Mouse (Mus musculus): ENCODE results near the gene Tnfrsf4. TPM values are rescaled to one million over a fixed set of nuclear protein-coding genes. Genes with fewer than 3 reads are reported as not detected.

The Tnfrsf4 gene
- 0.39 and 0.42 TPM in 2 replicates for polyA plus RNA-seq (2015; fragmentation: Nextera tagmentation; extraction: Ambion mirVana)

DNA sequence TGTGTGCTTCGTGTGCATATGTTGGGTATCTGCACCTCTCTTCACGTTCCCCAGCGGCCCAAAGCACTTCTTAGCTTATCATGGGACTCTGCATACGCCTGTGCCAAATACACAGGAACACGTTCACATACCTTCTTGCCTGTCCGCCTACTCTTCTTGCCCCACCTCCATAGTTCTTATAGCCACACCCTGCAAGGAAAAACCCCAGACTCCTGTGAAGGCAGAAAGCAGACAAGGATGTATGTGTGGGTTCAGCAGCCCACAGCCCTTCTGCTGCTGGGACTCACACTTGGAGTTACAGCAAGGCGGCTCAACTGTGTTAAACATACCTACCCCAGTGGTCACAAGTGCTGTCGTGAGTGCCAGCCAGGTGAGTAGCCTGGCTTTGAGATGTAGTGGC, at the start of gene Tnfrsf4:
Gene Tnfrsf4 (plus strand): TSS at position 207 of the 400 bp plus-strand sequence.
- Histone ChIP-seq H3K4me2 (no peak within 1 kb of the TSS), H3K27ac (no peak within 1 kb of the TSS), H3K27me3 (no peaks in the 10 kb centered on the region), H3K9ac (no peak within 1 kb of the TSS), H3K9me3 (no peaks in the 10 kb centered on the region), H3K36me3 (peaks cover 51% of the 10 kb centered on the region), H3K4me1 (no peaks in the 10 kb centered on the region), H3K4me3 (no peak within 1 kb of the TSS)
- ATAC-seq (ENCODE audit: borderline replicate concordance, extremely low read depth, low FRiP score, low TSS enrichment): no peak
- WGBS: 67% methylated on average over 8 of the region's 8 CpGs

DNA sequence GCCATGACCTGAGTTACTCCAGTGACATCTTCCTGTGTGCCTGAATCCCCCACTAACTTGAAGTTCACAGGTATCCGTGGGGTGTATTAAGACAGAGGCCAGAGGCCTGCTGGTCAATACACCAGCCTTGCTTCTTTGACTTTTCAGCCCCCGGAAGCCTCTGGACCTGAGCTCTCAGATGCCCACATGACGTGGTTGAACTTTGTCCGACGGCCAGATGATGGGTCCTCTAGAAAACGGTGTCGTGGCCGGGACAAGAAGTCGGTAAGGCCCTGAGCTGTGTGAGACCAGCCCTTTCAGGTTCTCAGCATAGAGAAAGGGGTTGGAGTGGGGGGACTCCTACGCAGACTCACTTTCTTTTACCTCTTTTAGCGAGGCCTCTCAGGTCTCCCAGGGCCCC, 49.2 kb upstream of the Tnfrsf4 start:
- peaks cover 19% of the 10 kb centered on the region for H3K4me1 ChIP-seq
- no peak overlapping the region for H3K4me3 ChIP-seq
- peaks cover 17% of the 10 kb centered on the region; the same call in 1 of the 2 replicates for H3K36me3 ChIP-seq
- no peaks in the 10 kb centered on the region for H3K9me3 ChIP-seq
- no peak overlapping the region for H3K27ac ChIP-seq
- 84% methylated on average over 11 of the region's 11 CpGs for WGBS
- H3K4me2 ChIP-seq: no peak overlapping the region
- no peaks in the 10 kb centered on the region for H3K27me3 ChIP-seq
- no peak overlapping the region for H3K9ac ChIP-seq
- ATAC-seq (ENCODE audit: borderline replicate concordance, extremely low read depth, low FRiP score, low TSS enrichment): no peak

DNA sequence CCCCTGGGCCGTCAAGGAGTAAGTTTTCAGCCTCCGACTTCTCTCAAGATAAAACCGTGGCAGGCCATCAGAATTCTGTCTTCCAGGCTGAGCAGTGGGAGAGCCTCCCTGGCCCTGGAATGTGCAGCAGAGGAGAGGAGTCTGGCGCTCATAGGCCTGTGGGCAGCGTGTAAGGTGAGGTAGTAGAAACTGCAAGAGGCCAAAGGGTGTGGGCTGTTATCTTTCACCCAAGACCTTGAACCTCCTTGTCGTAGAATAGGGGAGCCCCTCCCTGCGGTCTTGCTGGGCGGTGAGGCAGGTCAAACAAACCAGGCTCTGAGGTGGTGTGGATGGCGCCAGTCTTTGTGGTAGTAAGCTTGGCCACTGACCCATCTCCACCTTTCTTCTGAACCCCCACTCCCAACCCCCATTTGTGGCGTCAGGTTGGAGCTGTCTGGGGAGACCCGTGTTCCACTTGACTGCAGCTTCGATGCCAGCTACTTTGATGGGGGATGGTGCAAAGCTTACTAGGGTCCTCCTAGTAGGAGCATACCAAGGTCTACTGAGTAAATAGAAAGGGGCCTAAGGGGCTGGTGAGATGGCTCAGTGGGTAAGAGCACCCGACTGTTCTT, 44.5 kb upstream of the Tnfrsf4 start:
- ATAC-seq (ENCODE audit: borderline replicate concordance, extremely low read depth, low FRiP score, low TSS enrichment): no peak
- H3K36me3 ChIP-seq: peaks cover 17% of the 10 kb centered on the region; the same call in 1 of the 2 replicates
- H3K9ac ChIP-seq: no peak overlapping the region
- 66% methylated on average over 13 of the region's 13 CpGs for WGBS
- no peak overlapping the region for H3K4me2 ChIP-seq
- no peaks in the 10 kb centered on the region for H3K4me1 ChIP-seq
- H3K4me3 ChIP-seq: no peak overlapping the region
- H3K27ac ChIP-seq: no peak overlapping the region
- H3K9me3 ChIP-seq: no peaks in the 10 kb centered on the region
- no peaks in the 10 kb centered on the region for H3K27me3 ChIP-seq

DNA sequence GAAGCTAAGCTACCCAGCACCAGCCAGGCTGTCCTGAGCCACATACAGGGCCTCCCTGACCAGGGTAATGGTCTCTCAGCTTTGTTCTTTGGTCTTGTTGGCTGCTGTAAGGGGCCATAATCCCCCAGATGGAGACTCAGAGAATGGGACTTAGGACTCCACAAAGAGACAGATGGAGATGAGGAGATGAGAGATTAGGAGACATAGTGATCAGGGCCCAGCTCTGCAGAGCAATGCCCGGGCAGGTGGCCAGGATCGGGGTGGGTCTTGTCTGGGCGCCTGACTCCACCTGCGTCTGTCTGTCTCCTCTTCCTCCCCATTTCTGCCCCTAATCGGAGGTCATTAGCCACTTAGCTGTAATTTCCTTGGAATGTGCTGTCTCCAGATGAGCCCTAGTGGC, 43.4 kb upstream of the Tnfrsf4 start:
- Histone ChIP-seq H3K4me3 (no peak overlapping the region), H3K27ac (no peak overlapping the region), H3K4me2 (no peak overlapping the region), H3K4me1 (no peaks in the 10 kb centered on the region), H3K36me3 (peaks cover 9% of the 10 kb centered on the region; the same call in 1 of the 2 replicates), H3K9me3 (no peaks in the 10 kb centered on the region), H3K9ac (no peak overlapping the region), H3K27me3 (no peaks in the 10 kb centered on the region)
- WGBS: 84% methylated on average over 5 of the region's 5 CpGs
- ATAC-seq (ENCODE audit: borderline replicate concordance, extremely low read depth, low FRiP score, low TSS enrichment): no peak

DNA sequence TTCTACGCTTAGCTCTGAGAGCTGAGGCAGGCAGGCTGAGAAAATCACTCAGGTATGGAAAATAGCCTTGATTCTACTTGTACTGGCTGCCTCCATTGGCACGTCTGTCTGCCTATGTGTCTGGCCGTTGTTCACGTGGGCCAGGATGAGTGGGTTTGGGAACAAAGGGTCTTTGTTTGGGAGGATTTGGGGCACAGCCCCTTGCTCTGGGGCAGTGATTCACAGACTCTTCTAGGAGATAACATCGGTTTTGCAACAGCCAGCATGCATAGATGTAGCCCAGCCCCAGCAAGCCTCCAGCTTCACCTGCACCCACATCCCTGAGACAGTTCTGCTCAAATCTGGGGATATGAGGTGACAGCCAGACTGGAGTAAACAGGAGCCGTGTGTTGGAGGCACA, 41.0 kb upstream of the Tnfrsf4 start:
- 74% methylated on average over 6 of the region's 6 CpGs for WGBS
- Histone ChIP-seq H3K9ac (no peak overlapping the region), H3K27me3 (no peaks in the 10 kb centered on the region), H3K4me2 (no peak overlapping the region), H3K4me3 (no peak overlapping the region), H3K27ac (no peak overlapping the region), H3K4me1 (no peaks in the 10 kb centered on the region), H3K36me3 (no peaks in the 10 kb centered on the region), H3K9me3 (no peaks in the 10 kb centered on the region)
- ATAC-seq (ENCODE audit: borderline replicate concordance, extremely low read depth, low FRiP score, low TSS enrichment): no peak

DNA sequence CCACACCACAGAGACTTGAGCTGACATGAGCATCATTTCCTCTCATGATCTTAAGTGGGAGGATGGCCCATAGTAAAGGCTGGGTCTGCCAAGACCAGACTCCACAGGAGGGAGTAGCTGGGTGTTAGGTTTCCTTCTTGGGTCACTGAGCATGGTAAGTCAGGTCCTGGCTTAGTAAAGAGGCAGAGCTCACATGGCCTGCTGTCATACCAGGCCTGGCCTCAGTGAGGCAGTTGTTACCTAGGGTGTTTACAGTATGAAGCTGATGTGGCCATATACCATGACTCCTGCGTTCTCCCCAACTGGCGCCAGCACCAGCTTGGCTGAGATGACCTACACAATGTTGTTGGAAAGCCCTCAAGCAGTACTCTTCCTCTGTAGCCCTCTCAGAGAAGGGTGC, 40.4 kb upstream of the Tnfrsf4 start:
- Histone ChIP-seq H3K9me3 (no peaks in the 10 kb centered on the region), H3K27me3 (no peaks in the 10 kb centered on the region), H3K27ac (no peak overlapping the region), H3K9ac (no peak overlapping the region; the same call in 1 of the 2 replicates), H3K4me1 (no peaks in the 10 kb centered on the region), H3K4me2 (no peak overlapping the region), H3K36me3 (no peaks in the 10 kb centered on the region), H3K4me3 (no peak overlapping the region)
- ATAC-seq (ENCODE audit: borderline replicate concordance, extremely low read depth, low FRiP score, low TSS enrichment): no peak
- 74% methylated on average over 2 of the region's 2 CpGs for WGBS

DNA sequence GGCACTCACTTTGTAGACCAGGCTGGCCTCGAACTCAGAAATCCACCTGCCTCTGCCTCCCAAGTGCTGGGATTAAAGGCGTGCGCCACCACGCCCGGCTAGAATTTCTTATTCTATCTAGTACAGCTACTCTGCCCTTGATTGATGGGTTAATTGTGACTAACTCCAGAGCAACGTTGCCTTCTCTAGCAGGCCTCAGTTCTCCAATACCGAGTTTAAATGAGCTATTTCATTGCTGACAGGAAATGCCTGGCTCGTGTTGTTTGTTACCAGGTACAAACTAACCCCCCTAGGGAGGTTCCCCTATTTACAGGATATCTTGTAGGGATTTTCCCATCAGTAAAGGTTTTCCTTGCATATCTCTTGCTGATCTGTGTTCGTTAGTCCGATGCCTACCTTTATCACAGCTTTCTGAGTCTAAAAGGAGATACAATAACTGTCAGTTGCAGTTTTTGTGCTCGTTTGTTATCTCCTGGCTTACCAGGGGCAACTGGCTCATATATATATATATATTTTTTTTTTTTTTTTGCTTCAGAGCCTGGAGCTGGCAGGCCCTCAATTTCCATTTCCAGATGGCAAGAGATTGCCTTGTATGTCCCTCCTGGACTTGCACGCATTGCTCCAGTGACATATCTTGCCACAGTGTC, 32.1 kb upstream of the Tnfrsf4 start:
- ATAC-seq (ENCODE audit: borderline replicate concordance, extremely low read depth, low FRiP score, low TSS enrichment): no peak
- no peak overlapping the region for H3K27ac ChIP-seq
- no peak overlapping the region for H3K4me2 ChIP-seq
- no peak overlapping the region for H3K9ac ChIP-seq
- no peaks in the 10 kb centered on the region for H3K4me1 ChIP-seq
- no peaks in the 10 kb centered on the region for H3K27me3 ChIP-seq
- no peaks in the 10 kb centered on the region for H3K9me3 ChIP-seq
- WGBS: 72% methylated on average over 12 of the region's 12 CpGs
- H3K36me3 ChIP-seq: no peaks in the 10 kb centered on the region
- no peak overlapping the region for H3K4me3 ChIP-seq

DNA sequence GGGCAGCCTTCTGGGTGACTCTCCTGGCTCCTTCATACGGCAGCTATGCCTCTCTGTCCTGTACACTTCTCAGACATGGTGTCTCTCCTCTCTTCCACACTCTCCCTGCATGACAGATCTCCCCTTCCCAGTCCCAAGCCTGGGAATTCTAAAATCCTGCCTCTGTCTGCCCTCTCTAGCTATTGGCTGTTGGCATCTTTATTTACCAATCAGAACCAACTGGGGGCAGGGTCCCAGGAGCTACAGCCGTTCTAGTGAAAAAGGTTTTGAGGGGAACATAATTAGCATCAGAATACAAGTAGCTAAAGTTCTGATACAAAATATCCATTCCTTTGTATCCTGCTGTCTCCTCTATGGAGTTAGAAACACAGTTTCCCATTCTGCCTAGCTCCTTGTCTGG, 29.9 kb upstream of the Tnfrsf4 start:
- Histone ChIP-seq H3K4me1 (no peaks in the 10 kb centered on the region), H3K4me2 (no peak overlapping the region), H3K9me3 (no peaks in the 10 kb centered on the region), H3K27me3 (no peaks in the 10 kb centered on the region), H3K9ac (no peak overlapping the region), H3K4me3 (no peak overlapping the region), H3K36me3 (no peaks in the 10 kb centered on the region), H3K27ac (no peak overlapping the region)
- WGBS: 14% methylated on average over 2 of the region's 2 CpGs
- no peak for ATAC-seq (ENCODE audit: borderline replicate concordance, extremely low read depth, low FRiP score, low TSS enrichment)

DNA sequence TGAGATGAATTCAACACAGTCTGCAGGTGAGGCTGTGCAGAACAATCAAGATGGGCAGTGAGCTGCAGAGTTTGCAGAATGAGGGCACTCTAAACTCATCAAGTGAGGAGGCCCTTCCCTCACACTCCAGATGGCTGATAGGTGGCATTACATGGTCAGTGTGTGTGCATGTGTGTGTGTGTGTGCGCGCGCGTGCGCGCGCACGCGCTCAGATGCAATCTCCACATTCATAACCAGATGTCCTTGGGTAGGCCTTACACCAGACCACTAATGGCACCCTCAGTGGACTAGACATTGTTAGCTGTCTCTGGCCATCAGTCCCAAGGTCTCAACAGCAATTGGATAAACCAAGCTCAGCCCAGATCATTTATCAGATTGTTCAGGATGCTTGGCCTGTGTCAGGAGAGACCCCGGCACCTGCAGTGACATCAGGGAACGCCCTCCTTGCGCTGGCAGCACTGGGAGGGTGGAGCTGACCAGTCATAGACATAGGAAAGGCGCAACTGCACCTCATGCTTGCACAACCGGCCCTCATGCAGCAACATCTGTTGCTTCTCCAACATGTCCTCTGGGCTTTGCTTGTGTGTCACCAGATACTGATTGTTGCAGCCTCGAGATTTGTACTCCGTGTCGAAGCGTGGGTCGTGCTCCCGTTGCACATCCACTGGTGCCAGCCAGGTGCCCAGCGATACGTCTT, 22.3 kb upstream of the Tnfrsf4 start:
- peaks cover 32% of the 10 kb centered on the region for H3K4me1 ChIP-seq
- no peaks in the 10 kb centered on the region for H3K27me3 ChIP-seq
- no peaks in the 10 kb centered on the region for H3K9me3 ChIP-seq
- peak overlapping the region; percentile 79 for H3K9ac ChIP-seq
- peak overlapping the region; percentile 95 for H3K27ac ChIP-seq
- ATAC-seq (ENCODE audit: borderline replicate concordance, extremely low read depth, low FRiP score, low TSS enrichment): no peak
- peaks cover 2% of the 10 kb centered on the region; the same call in 1 of the 2 replicates for H3K36me3 ChIP-seq
- H3K4me2 ChIP-seq: peak overlapping the region; percentile 97
- 84% methylated on average over 22 of the region's 22 CpGs for WGBS
- peak overlapping the region; percentile 87 for H3K4me3 ChIP-seq

DNA sequence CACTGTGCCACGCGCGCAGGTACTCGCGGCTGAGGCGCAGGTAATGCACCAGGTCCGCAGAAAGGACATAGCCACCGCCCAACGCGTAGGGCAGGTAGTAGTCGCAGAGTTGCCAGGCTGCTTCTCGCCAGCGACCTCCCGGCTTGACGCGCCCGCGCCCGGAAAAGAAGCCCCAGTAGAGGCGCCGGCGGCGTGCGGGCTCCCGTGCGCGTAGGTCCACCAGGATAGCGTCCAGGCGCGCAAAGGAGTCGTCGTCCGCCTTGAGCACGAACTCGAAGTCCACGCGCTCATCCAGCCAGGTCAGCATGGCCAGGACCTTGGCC, 21.8 kb upstream of the Tnfrsf4 start:
- Histone ChIP-seq H3K27me3 (no peaks in the 10 kb centered on the region), H3K4me3 (peak overlapping the region; percentile 87), H3K4me1 (peaks cover 32% of the 10 kb centered on the region), H3K27ac (peak overlapping the region; percentile 95), H3K9me3 (no peaks in the 10 kb centered on the region), H3K36me3 (peaks cover 8% of the 10 kb centered on the region; the same call in 1 of the 2 replicates), H3K9ac (peak overlapping the region; percentile 79), H3K4me2 (peak overlapping the region; percentile 97)
- WGBS: 17% methylated on average over 37 of the region's 37 CpGs
- no peak for ATAC-seq (ENCODE audit: borderline replicate concordance, extremely low read depth, low FRiP score, low TSS enrichment)

DNA sequence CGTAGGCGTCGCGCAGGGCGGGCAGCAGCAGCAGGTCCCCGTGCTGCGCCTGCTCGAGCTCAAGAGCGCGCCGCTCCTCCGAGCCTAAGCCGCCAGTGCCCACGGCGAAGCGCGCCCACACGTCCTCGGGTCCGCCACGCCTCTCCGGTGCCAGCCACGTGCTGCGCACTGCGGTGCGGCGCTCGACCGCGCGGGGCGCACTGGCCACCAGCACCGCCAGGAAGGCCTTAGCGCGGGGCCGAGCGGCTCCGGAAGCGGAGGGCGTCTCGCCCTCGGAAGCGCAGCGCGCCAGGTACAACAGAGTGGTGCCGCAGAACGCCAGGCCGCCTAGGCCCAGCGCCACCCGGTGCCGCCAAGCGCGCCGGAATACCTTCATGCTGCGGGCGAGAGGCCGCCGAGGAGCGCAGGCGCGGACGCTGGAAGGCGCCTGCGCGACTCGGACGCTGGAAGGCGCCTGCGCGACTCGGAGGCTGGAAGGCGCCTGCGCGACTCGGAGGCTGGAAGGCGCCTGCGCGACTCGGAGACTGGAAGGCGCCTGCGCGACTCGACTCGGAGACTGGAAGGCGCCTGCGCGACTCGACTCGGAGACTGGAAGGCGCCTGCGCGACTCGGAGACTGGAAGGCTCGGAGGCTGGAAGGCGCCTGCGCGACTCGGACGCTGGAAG, 21.3 kb upstream of the Tnfrsf4 start, which contains the start of the genes B3galt6 and Sdf4:
Gene B3galt6 (minus strand): TSS at position 409 of the 665 bp plus-strand sequence.
Gene Sdf4 (plus strand): TSS at position 632 of the 665 bp plus-strand sequence.
- H3K27me3 ChIP-seq: no peaks in the 10 kb centered on the region
- 1% methylated on average over 99 of the region's 99 CpGs for WGBS
- peak within 1 kb of the TSS; percentile 80 for H3K9ac ChIP-seq

More for the DNA sequence above, 21.3 kb upstream of the Tnfrsf4 start, which contains the start of the genes B3galt6 and Sdf4:
- peaks cover 13% of the 10 kb centered on the region for H3K36me3 ChIP-seq
- H3K4me2 ChIP-seq: peak within 1 kb of the TSS; percentile 97
- H3K9me3 ChIP-seq: no peaks in the 10 kb centered on the region
- H3K27ac ChIP-seq: peak within 1 kb of the TSS; percentile 97
- H3K4me1 ChIP-seq: peaks cover 32% of the 10 kb centered on the region
- H3K4me3 ChIP-seq: peak within 1 kb of the TSS; percentile 87
- ATAC-seq (ENCODE audit: borderline replicate concordance, extremely low read depth, low FRiP score, low TSS enrichment): peak; percentile 87

Data from lung, embryonic 15.5 days (tissue).